Mouse (Mus musculus): ENCODE data around the gene Sult2b1. TPM values are rescaled to one million over a fixed set of nuclear protein-coding genes. Genes with fewer than 3 reads are reported as not detected.

The Sult2b1 gene
- not detected for total RNA-seq (2021)

GRCm38 (mm10) chr7:45784524-45785372 is at the start of gene Sult2b1:
Gene Sult2b1 (minus strand): TSS chr7:45784669.
- DNase-seq: peak; percentile 40

- DNase-seq: no peak
Measured at GRCm38 (mm10) chr7:45833924-45834323, 49.5 kb upstream of the Sult2b1 start.

- no peak for DNase-seq
Measured at GRCm38 (mm10) chr7:45833148-45833790, 48.8 kb upstream of the Sult2b1 start.

GRCm38 (mm10) chr7:45832428-45832827 is 48.0 kb upstream of the Sult2b1 start:
- no peak for DNase-seq

- DNase-seq: no peak
Measured at GRCm38 (mm10) chr7:45831128-45831525, 46.7 kb upstream of the Sult2b1 start.

- DNase-seq: peak; percentile 84
Measured at GRCm38 (mm10) chr7:45830427-45831127, 46.1 kb upstream of the Sult2b1 start, which contains the start of gene Grwd1. Gene Grwd1 (minus strand): TSS chr7:45830944.

GRCm38 (mm10) chr7:45826631-45827030 is 42.2 kb upstream of the Sult2b1 start:
- DNase-seq: no peak

- no peak for DNase-seq
Measured at GRCm38 (mm10) chr7:45824598-45824997, 40.1 kb upstream of the Sult2b1 start, which contains the start of gene Kcnj14. Gene Kcnj14 (minus strand): TSS chr7:45824782.

GRCm38 (mm10) chr7:45820913-45821312 is 36.4 kb upstream of the Sult2b1 start:
- no peak for DNase-seq

- no peak for DNase-seq
Measured at GRCm38 (mm10) chr7:45819843-45820242, 35.4 kb upstream of the Sult2b1 start.

GRCm38 (mm10) chr7:45815984-45816351 is 31.5 kb upstream of the Sult2b1 start:
- DNase-seq: no peak

GRCm38 (mm10) chr7:45815323-45815983 is 31.0 kb upstream of the Sult2b1 start:
- DNase-seq: no peak

- no peak for DNase-seq
Measured at GRCm38 (mm10) chr7:45814841-45815240, 30.4 kb upstream of the Sult2b1 start.

GRCm38 (mm10) chr7:45813787-45814779 is 29.6 kb upstream of the Sult2b1 start, which contains the start of gene Cyth2:
Gene Cyth2 (minus strand): TSS chr7:45814581.
- DNase-seq: peak; percentile 100

- no peak for DNase-seq
Measured at GRCm38 (mm10) chr7:45812921-45813320, 28.5 kb upstream of the Sult2b1 start.

- no peak for DNase-seq
Measured at GRCm38 (mm10) chr7:45809276-45810075, 25.0 kb upstream of the Sult2b1 start.

GRCm38 (mm10) chr7:45808471-45808870 is 24.0 kb upstream of the Sult2b1 start:
- DNase-seq: no peak

GRCm38 (mm10) chr7:45805941-45806340 is 21.5 kb upstream of the Sult2b1 start:
- DNase-seq: no peak

GRCm38 (mm10) chr7:45802551-45802950 is 18.1 kb upstream of the Sult2b1 start:
- DNase-seq: no peak

- DNase-seq: peak; percentile 96
Measured at GRCm38 (mm10) chr7:45801348-45801747, 16.9 kb upstream of the Sult2b1 start.
